Mouse (Mus musculus): ENCODE measurements around the gene Fam198b. TPM values are rescaled to one million over a fixed set of nuclear protein-coding genes. Genes with fewer than 3 reads are reported as not detected.

Fam198b gene
- total RNA-seq, 2 experiments from 2014 or later, result 5.7 to 7.1 TPM

- H3K4me3 ChIP-seq, result no peak overlapping the region
- no peak for TF ChIP-seq CTCF (IDR thresholded peaks at IDR 0.05)
- intact Hi-C loops (cut with DNase I), result no loop called here
- no peak overlapping the region for H3K27ac ChIP-seq
- no peak for DNase-seq
Observed at GRCm38 (mm10) chr3:79864824-79865223, 19.5 kb upstream of the Fam198b start.

- intact Hi-C loops (cut with DNase I), result no loop called here
- no peak overlapping the region for H3K27ac ChIP-seq
- DNase-seq, result no peak
- H3K4me3 ChIP-seq, result no peak overlapping the region
- no peak for TF ChIP-seq CTCF (IDR thresholded peaks at IDR 0.05)
Observed at GRCm38 (mm10) chr3:79866089-79866488, 18.2 kb upstream of the Fam198b start.

GRCm38 (mm10) chr3:79866526-79866925, 17.8 kb upstream of the Fam198b start:
- Histone ChIP-seq H3K27ac (no peak overlapping the region), H3K4me3 (no peak overlapping the region)
- DNase-seq, result no peak
- TF ChIP-seq CTCF (IDR thresholded peaks at IDR 0.05), result no peak
- intact Hi-C loops (cut with DNase I), result no loop called here

GRCm38 (mm10) chr3:79867121-79867709, 17.1 kb upstream of the Fam198b start:
- no peak for TF ChIP-seq CTCF (IDR thresholded peaks at IDR 0.05)
- H3K27ac ChIP-seq, result no peak overlapping the region
- no peak for DNase-seq
- intact Hi-C loops (cut with DNase I), result no loop called here
- no peak overlapping the region for H3K4me3 ChIP-seq

GRCm38 (mm10) chr3:79875471-79875870, 8.9 kb upstream of the Fam198b start:
- no peak for TF ChIP-seq CTCF (IDR thresholded peaks at IDR 0.05)
- intact Hi-C loops (cut with DNase I), result no loop called here
- Histone ChIP-seq H3K4me3 (no peak overlapping the region), H3K27ac (no peak overlapping the region)
- no peak for DNase-seq

- intact Hi-C loops (cut with DNase I), result no loop called here
- Histone ChIP-seq H3K27ac (no peak overlapping the region), H3K4me3 (no peak overlapping the region)
- DNase-seq, result no peak
- no peak for TF ChIP-seq CTCF (IDR thresholded peaks at IDR 0.05)
Observed at GRCm38 (mm10) chr3:79878350-79878749, 6.0 kb upstream of the Fam198b start.

- no peak for TF ChIP-seq CTCF (IDR thresholded peaks at IDR 0.05)
Observed at GRCm38 (mm10) chr3:79879246-79879645, 5.1 kb upstream of the Fam198b start.

GRCm38 (mm10) chr3:79881645-79882044, 2.7 kb upstream of the Fam198b start:
- TF ChIP-seq CTCF (IDR thresholded peaks at IDR 0.05), result no peak
- intact Hi-C loops (cut with DNase I), result no loop called here
- no peak overlapping the region for H3K27ac ChIP-seq
- no peak for DNase-seq
- H3K4me3 ChIP-seq, result no peak overlapping the region

More at GRCm38 (mm10) chr3:79879246-79879645, 5.1 kb upstream of the Fam198b start:
- Histone ChIP-seq H3K27ac (no peak overlapping the region), H3K4me3 (no peak overlapping the region)
- intact Hi-C loops (cut with DNase I), result no loop called here
- no peak for DNase-seq

- intact Hi-C loops (cut with DNase I), result loop anchor here (1.0 kb wide), 1 partner anchor 175 kb away; no protein-coding TSS in a partner anchor
- Histone ChIP-seq H3K27ac (0 out of 2 replicates have a peak overlapping the region, but pooled peaks have one; percentile 3), H3K4me3 (no peak overlapping the region)
- peak; percentile 97 for TF ChIP-seq CTCF (IDR thresholded peaks at IDR 0.05)
- peak; percentile 78 for DNase-seq
Observed at GRCm38 (mm10) chr3:79883092-79883491, 1.2 kb upstream of the Fam198b start.

- Histone ChIP-seq H3K27ac (peak overlapping the region; percentile 76), H3K4me3 (peak overlapping the region; percentile 75)
- DNase-seq, result peak; percentile 64
- peak; percentile 87 for TF ChIP-seq CTCF (IDR thresholded peaks at IDR 0.05)
- intact Hi-C loops (cut with DNase I), result no loop called here
Observed at GRCm38 (mm10) chr3:79884761-79885189, 442 bp downstream of the Fam198b start.

- Histone ChIP-seq H3K27ac (peak overlapping the region; percentile 84), H3K4me3 (peak overlapping the region; percentile 75)
- intact Hi-C loops (cut with DNase I), result no loop called here
- peak; percentile 35 for DNase-seq
- no peak for TF ChIP-seq CTCF (IDR thresholded peaks at IDR 0.05)
Observed at GRCm38 (mm10) chr3:79885686-79886356, 1.5 kb downstream of the Fam198b start.

- H3K4me3 ChIP-seq, result peak overlapping the region; percentile 75
- intact Hi-C loops (cut with DNase I), result no loop called here
- DNase-seq, result peak; percentile 59
- peak overlapping the region; percentile 84 for H3K27ac ChIP-seq
- TF ChIP-seq CTCF (IDR thresholded peaks at IDR 0.05), result peak; percentile 76
Observed at GRCm38 (mm10) chr3:79886357-79887091, 2.2 kb downstream of the Fam198b start.

Measured in gastrocnemius, adult 2 months (tissue).